Mouse (Mus musculus) MEL (cell line): Measurements from ENCODE around the gene Usf2.

ENCODE experiments used
- CTCF ChIP-seq, 3 experiments: IDR thresholded peaks in 2 of 3; conservative IDR thresholded peaks in 1 of 3; 2 replicates each; pipeline ENCODE4 v1.5.1; 2011 to 2012; ENCODE audit warnings: low read length in 3 of 3, low read depth in 2 of 3, mild to moderate bottlenecking in 2 of 3, improper control_type of control experiment in 1 of 3, inconsistent platforms in 1 of 3, mixed read lengths in 1 of 3, moderate library complexity in 1 of 3; ENCODE audit not compliant: control insufficient read depth in 1 of 3, insufficient read depth in 1 of 3, poor library complexity in 1 of 3, severe bottlenecking in 1 of 3
- POLR2AphosphoS2 ChIP-seq: IDR thresholded peaks from 2 replicates; pipeline ENCODE4 v1.6.1; 2011; ENCODE audit warnings: low read length, improper control_type of control experiment
- ZC3H11A ChIP-seq: IDR thresholded peaks from 2 replicates; pipeline ENCODE4 v1.6.1; 2012; ENCODE audit warnings: low read depth, mild to moderate bottlenecking, inconsistent platforms, low read length, improper control_type of control experiment
- ZKSCAN1 ChIP-seq: IDR thresholded peaks from 2 replicates; pipeline ENCODE4 v1.6.1; 2012; ENCODE audit warnings: low read depth, mild to moderate bottlenecking, inconsistent platforms, low read length, improper control_type of control experiment, moderate library complexity

DNA sequence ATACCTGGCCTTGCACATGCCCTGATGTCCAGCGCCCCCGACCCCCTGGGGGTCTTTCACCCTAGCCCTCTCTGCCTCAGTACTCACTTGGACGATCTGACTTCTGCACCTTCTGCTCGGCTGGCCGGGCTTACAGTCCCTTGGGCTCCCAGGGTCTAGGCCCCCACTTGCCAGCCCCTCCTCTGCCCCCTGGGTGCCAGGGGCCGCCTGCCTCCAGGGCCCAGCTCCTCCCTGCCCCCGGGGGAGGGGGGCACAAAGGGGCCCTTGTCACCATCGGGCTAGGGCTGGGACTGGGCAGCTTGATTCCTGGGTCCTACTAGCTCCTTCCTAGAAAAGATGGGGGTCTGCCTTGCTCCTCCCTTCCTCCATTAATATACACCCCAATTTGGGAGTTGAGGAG is 41.9 kb downstream of the Usf2 start, which contains the start of gene Mag:
- TF ChIP-seq CTCF (IDR thresholded peaks at IDR 0.05 in 2 of 3, conservative IDR thresholded peaks at IDR 0.05 in 1 of 3; ENCODE audit: control insufficient read depth in 1 of 3, insufficient read depth in 1 of 3, low read depth in 2 of 3, low read length in 3 of 3, poor library complexity in 1 of 3, severe bottlenecking in 1 of 3) (no peak), ZKSCAN1 (no peak), POLR2AphosphoS2 (no peak), ZC3H11A (no peak)
